Mouse (Mus musculus): Measurements from ENCODE around the gene Sgpp2. TPM values are rescaled to one million over a fixed set of nuclear protein-coding genes. Genes with fewer than 3 reads are reported as not detected.

Sgpp2 gene
- polyA plus RNA-seq, 1 experiment: 0.67 TPM

GRCm38 (mm10) chr1:78417154-78417911, 107.2 kb downstream of the Sgpp2 start:
- no peak overlapping the region for H3K4me3 ChIP-seq (ENCODE audit: control insufficient read depth, insufficient read depth, low read length)
- H3K4me1 ChIP-seq (replicated peaks; ENCODE audit: control insufficient read depth, insufficient read depth, low read length): no peaks in the 10 kb centered on the region; the same call in 1 of the 2 replicates
- H3K27me3 ChIP-seq (ENCODE audit: control insufficient read depth, insufficient read depth, low read length): no peaks in the 10 kb centered on the region
- H3K36me3 ChIP-seq (ENCODE audit: control insufficient read depth, insufficient read depth, low read length): no peaks in the 10 kb centered on the region
- 98% methylated on average over 9 of the region's 9 CpGs for WGBS
- no peak for TF ChIP-seq POLR2A (IDR thresholded peaks at IDR 0.05; ENCODE audit: control insufficient read depth, extremely low read depth, insufficient read depth, low read length, poor library complexity)
- TF ChIP-seq CTCF (IDR thresholded peaks at IDR 0.05; ENCODE audit: borderline replicate concordance, control insufficient read depth, extremely low read depth, insufficient read depth, low read length, poor library complexity): no peak
- H3K27ac ChIP-seq (ENCODE audit: control insufficient read depth, insufficient read depth, low read length): no peak overlapping the region
- no peak for DNase-seq

DNA sequence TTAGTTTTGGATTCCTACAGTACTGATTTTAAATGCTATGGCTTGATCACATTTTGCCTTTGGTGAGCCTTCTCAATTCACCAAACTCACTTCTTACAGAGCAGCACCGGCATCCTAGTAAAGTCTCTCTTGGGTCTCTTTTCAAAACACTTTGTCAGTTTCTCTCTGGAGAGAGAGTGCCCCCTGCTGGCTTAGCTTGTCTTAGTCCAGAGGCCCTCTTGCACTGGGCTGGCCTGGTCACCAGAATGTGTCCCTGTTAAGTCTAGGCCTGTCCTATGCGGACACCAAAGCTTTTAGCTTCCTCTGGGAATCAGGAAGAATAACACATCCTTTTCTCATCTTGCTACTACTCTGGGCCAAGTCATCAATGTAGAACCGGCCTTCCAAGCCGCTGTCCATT, 109.4 kb downstream of the Sgpp2 start:
- Histone ChIP-seq H3K4me3 (ENCODE audit: control insufficient read depth, insufficient read depth, low read length) (no peak overlapping the region), H3K27ac (ENCODE audit: control insufficient read depth, insufficient read depth, low read length) (no peak overlapping the region), H3K4me1 (replicated peaks; ENCODE audit: control insufficient read depth, insufficient read depth, low read length) (peaks cover 3% of the 10 kb centered on the region), H3K27me3 (ENCODE audit: control insufficient read depth, insufficient read depth, low read length) (no peaks in the 10 kb centered on the region), H3K36me3 (ENCODE audit: control insufficient read depth, insufficient read depth, low read length) (peaks cover 7% of the 10 kb centered on the region; the same call in 1 of the 2 replicates)
- TF ChIP-seq CTCF (IDR thresholded peaks at IDR 0.05; ENCODE audit: borderline replicate concordance, control insufficient read depth, extremely low read depth, insufficient read depth, low read length, poor library complexity): no peak
- TF ChIP-seq POLR2A (IDR thresholded peaks at IDR 0.05; ENCODE audit: control insufficient read depth, extremely low read depth, insufficient read depth, low read length, poor library complexity): no peak
- peak; percentile 53 for DNase-seq
- 78% methylated on average over 4 of the region's 4 CpGs for WGBS

DNA sequence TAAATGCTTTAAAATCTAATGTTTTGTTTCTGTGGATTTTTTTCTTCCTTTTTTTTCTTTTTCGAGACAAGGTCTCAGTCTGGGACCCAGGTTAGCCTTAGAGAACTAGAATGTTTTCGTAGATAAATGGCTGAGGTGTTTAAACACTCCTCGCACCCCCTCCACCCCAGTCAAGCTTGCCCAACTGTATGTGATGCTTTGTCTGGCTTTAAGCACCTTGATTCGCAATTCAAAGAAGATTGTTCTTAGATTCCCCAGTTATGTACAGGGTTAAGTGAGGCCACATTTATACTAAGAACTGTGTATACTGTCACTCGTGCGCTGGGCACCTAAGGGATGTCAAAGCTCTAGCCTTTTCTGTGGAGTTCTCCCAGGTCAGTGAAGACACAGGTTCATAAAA, 110.1 kb downstream of the Sgpp2 start:
- H3K4me1 ChIP-seq (replicated peaks; ENCODE audit: control insufficient read depth, insufficient read depth, low read length): peaks cover 3% of the 10 kb centered on the region
- DNase-seq: no peak
- peaks cover 12% of the 10 kb centered on the region; the same call in 1 of the 2 replicates for H3K36me3 ChIP-seq (ENCODE audit: control insufficient read depth, insufficient read depth, low read length)
- no peak for TF ChIP-seq CTCF (IDR thresholded peaks at IDR 0.05; ENCODE audit: borderline replicate concordance, control insufficient read depth, extremely low read depth, insufficient read depth, low read length, poor library complexity)
- TF ChIP-seq POLR2A (IDR thresholded peaks at IDR 0.05; ENCODE audit: control insufficient read depth, extremely low read depth, insufficient read depth, low read length, poor library complexity): no peak
- no peaks in the 10 kb centered on the region for H3K27me3 ChIP-seq (ENCODE audit: control insufficient read depth, insufficient read depth, low read length)
- no peak overlapping the region for H3K4me3 ChIP-seq (ENCODE audit: control insufficient read depth, insufficient read depth, low read length)
- WGBS: 95% methylated on average over 6 of the region's 6 CpGs
- no peak overlapping the region for H3K27ac ChIP-seq (ENCODE audit: control insufficient read depth, insufficient read depth, low read length)

- 97% methylated on average over 5 of the region's 5 CpGs for WGBS
- no peak for DNase-seq
- Histone ChIP-seq H3K4me1 (replicated peaks; ENCODE audit: control insufficient read depth, insufficient read depth, low read length) (peaks cover 3% of the 10 kb centered on the region), H3K36me3 (ENCODE audit: control insufficient read depth, insufficient read depth, low read length) (peaks cover 12% of the 10 kb centered on the region; the same call in 1 of the 2 replicates), H3K27me3 (ENCODE audit: control insufficient read depth, insufficient read depth, low read length) (no peaks in the 10 kb centered on the region), H3K4me3 (ENCODE audit: control insufficient read depth, insufficient read depth, low read length) (no peak overlapping the region), H3K27ac (ENCODE audit: control insufficient read depth, insufficient read depth, low read length) (no peak overlapping the region)
- no peak for TF ChIP-seq CTCF (IDR thresholded peaks at IDR 0.05; ENCODE audit: borderline replicate concordance, control insufficient read depth, extremely low read depth, insufficient read depth, low read length, poor library complexity)
- no peak for TF ChIP-seq POLR2A (IDR thresholded peaks at IDR 0.05; ENCODE audit: control insufficient read depth, extremely low read depth, insufficient read depth, low read length, poor library complexity)
Observed at GRCm38 (mm10) chr1:78421749-78422148, 111.6 kb downstream of the Sgpp2 start.

GRCm38 (mm10) chr1:78422576-78422975, 112.4 kb downstream of the Sgpp2 start:
- peak overlapping the region; percentile 65 for H3K27ac ChIP-seq (ENCODE audit: control insufficient read depth, insufficient read depth, low read length)
- peaks cover 12% of the 10 kb centered on the region; the same call in 1 of the 2 replicates for H3K36me3 ChIP-seq (ENCODE audit: control insufficient read depth, insufficient read depth, low read length)
- DNase-seq: no peak
- H3K27me3 ChIP-seq (ENCODE audit: control insufficient read depth, insufficient read depth, low read length): no peaks in the 10 kb centered on the region
- H3K4me3 ChIP-seq (ENCODE audit: control insufficient read depth, insufficient read depth, low read length): no peak overlapping the region
- WGBS: 62% methylated on average over 2 of the region's 2 CpGs
- TF ChIP-seq CTCF (IDR thresholded peaks at IDR 0.05; ENCODE audit: borderline replicate concordance, control insufficient read depth, extremely low read depth, insufficient read depth, low read length, poor library complexity) (no peak), POLR2A (IDR thresholded peaks at IDR 0.05; ENCODE audit: control insufficient read depth, extremely low read depth, insufficient read depth, low read length, poor library complexity) (no peak)
- peaks cover 3% of the 10 kb centered on the region for H3K4me1 ChIP-seq (replicated peaks; ENCODE audit: control insufficient read depth, insufficient read depth, low read length)

GRCm38 (mm10) chr1:78424848-78425247, 114.7 kb downstream of the Sgpp2 start:
- no peaks in the 10 kb centered on the region for H3K27me3 ChIP-seq (ENCODE audit: control insufficient read depth, insufficient read depth, low read length)
- peaks cover 12% of the 10 kb centered on the region; the same call in 1 of the 2 replicates for H3K36me3 ChIP-seq (ENCODE audit: control insufficient read depth, insufficient read depth, low read length)
- no peak for TF ChIP-seq CTCF (IDR thresholded peaks at IDR 0.05; ENCODE audit: borderline replicate concordance, control insufficient read depth, extremely low read depth, insufficient read depth, low read length, poor library complexity)
- no peak for TF ChIP-seq POLR2A (IDR thresholded peaks at IDR 0.05; ENCODE audit: control insufficient read depth, extremely low read depth, insufficient read depth, low read length, poor library complexity)
- WGBS: 98% methylated on average over 4 of the region's 4 CpGs
- peaks cover 3% of the 10 kb centered on the region for H3K4me1 ChIP-seq (replicated peaks; ENCODE audit: control insufficient read depth, insufficient read depth, low read length)
- DNase-seq: no peak
- no peak overlapping the region for H3K27ac ChIP-seq (ENCODE audit: control insufficient read depth, insufficient read depth, low read length)
- H3K4me3 ChIP-seq (ENCODE audit: control insufficient read depth, insufficient read depth, low read length): no peak overlapping the region
